Mouse (Mus musculus) ES-Bruce4 (cell line): ENCODE results near the gene Tmem163. TPM values are rescaled to one million over a fixed set of nuclear protein-coding genes. Genes with fewer than 3 reads are reported as not detected.

ENCODE experiments used
- H3K27ac ChIP-seq: 2 replicates; pipeline ENCODE4 v1.5.1; 2012; ENCODE audit warnings: low read length, inconsistent platforms; ENCODE audit not compliant: insufficient read depth
- H3K27me3 ChIP-seq: 2 replicates; pipeline ENCODE4 v1.6.1; 2012; ENCODE audit warnings: mild to moderate bottlenecking, low read length, inconsistent platforms; ENCODE audit not compliant: control insufficient read depth, poor library complexity, insufficient read depth, severe bottlenecking
- H3K36me3 ChIP-seq: 2 replicates; pipeline ENCODE4 v1.6.1; 2012; ENCODE audit warnings: inconsistent platforms, mild to moderate bottlenecking, low read length, moderate library complexity; ENCODE audit not compliant: control insufficient read depth, poor library complexity, insufficient read depth, severe bottlenecking
- H3K4me1 ChIP-seq: one replicate; pipeline ENCODE4 v1.8.1; 2011; ENCODE audit warnings: low read length; ENCODE audit not compliant: control insufficient read depth, insufficient read depth
- H3K4me3 ChIP-seq: 2 replicates; pipeline ENCODE4 v1.5.1; 2011; ENCODE audit warnings: low read depth, mild to moderate bottlenecking, low read length
- H3K9ac ChIP-seq: 2 replicates; pipeline ENCODE4 v1.6.1; 2012; ENCODE audit warnings: low read depth, mild to moderate bottlenecking, inconsistent platforms; ENCODE audit not compliant: poor library complexity, severe bottlenecking
- H3K9me3 ChIP-seq: replicated peaks from 2 replicates; pipeline ENCODE4 v1.6.1; 2012; ENCODE audit warnings: mild to moderate bottlenecking, low read length, inconsistent platforms; ENCODE audit not compliant: control insufficient read depth, poor library complexity, insufficient read depth, severe bottlenecking
- CTCF ChIP-seq: IDR thresholded peaks from one replicate; pipeline ENCODE4 v1.8.1; 2011; ENCODE audit warnings: low read depth, low read length
- EP300 ChIP-seq: IDR thresholded peaks from 2 replicates; pipeline ENCODE4 v1.6.1; 2011; ENCODE audit warnings: low read depth, low read length; ENCODE audit not compliant: insufficient read depth
- POLR2A ChIP-seq: IDR thresholded peaks from one replicate; pipeline ENCODE4 v1.8.1; 2011; ENCODE audit warnings: low read length; ENCODE audit not compliant: insufficient read depth
- polyA plus RNA-seq: library from polyadenylated mRNA; stranded (reverse); fragments of >200 nt; gene quantifications from 2 replicates; pipeline ENCODE4 v1.2.4, GENCODE M21; 2011; ENCODE audit warnings: low read depth; ENCODE audit not compliant: missing spikeins, insufficient read depth, insufficient read length

The Tmem163 gene
- polyA plus RNA-seq, 1 experiment, result 1.6 TPM

- no peak overlapping the region for H3K27ac ChIP-seq
- H3K9ac ChIP-seq, result no peak overlapping the region
- no peaks in the 10 kb centered on the region for H3K36me3 ChIP-seq
- no peaks in the 10 kb centered on the region for H3K27me3 ChIP-seq
- H3K4me1 ChIP-seq, result no peaks in the 10 kb centered on the region
- H3K9me3 ChIP-seq, result no peaks in the 10 kb centered on the region
- H3K4me3 ChIP-seq, result no peak overlapping the region
- no peak for TF ChIP-seq POLR2A
- no peak for TF ChIP-seq CTCF
- TF ChIP-seq EP300, result no peak
These were observed 137.4 kb downstream of the Tmem163 start for GRCm38 (mm10) chr1:127541931-127542330.

GRCm38 (mm10) chr1:127541522-127541921, 137.8 kb downstream of the Tmem163 start:
- H3K9me3 ChIP-seq, result no peaks in the 10 kb centered on the region
- H3K27me3 ChIP-seq, result no peaks in the 10 kb centered on the region
- TF ChIP-seq CTCF, result no peak
- TF ChIP-seq EP300, result no peak
- no peak for TF ChIP-seq POLR2A
- no peak overlapping the region for H3K4me3 ChIP-seq
- H3K9ac ChIP-seq, result no peak overlapping the region
- H3K4me1 ChIP-seq, result no peaks in the 10 kb centered on the region
- no peaks in the 10 kb centered on the region for H3K36me3 ChIP-seq
- H3K27ac ChIP-seq, result no peak overlapping the region

DNA sequence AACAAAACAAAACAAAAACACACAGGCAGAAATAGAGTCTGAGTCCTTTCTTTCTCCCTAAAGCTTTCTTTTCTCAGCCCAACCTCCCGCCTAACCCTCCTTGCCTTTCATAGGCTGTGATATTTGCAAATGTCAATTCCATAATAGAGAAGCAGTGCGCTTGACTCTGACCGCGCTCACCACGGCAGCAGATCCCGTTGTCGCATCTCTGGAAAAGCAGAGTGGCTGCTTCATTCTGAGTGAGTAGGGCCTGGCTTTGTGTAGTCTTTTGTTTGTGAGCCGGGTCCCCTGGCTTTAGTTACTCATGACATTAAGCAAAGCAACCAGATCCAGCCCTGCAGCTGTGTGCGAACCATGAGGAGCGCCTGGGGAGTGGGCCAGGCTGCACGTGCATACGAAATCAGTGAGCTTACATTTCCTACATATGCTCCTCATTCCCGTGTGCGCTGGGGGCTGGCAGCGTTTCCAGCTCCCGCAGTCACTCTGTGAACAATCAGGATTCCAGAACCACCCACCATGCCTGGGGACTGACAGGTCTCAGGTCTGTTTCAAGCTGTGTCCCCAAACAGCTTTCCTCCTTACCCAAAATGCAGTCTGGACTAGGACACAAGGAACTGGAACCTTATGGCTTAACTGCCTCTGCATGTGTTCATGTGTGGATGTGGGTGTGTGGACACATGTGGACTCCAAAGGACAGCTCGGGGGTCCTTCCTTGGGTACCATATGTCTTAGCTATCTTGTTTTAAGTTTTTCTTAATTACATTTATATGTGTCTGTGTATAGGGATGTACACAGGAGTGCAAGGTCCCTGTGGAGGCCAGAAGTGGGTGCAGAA, 141.9 kb downstream of the Tmem163 start:
- TF ChIP-seq EP300 (no peak), POLR2A (no peak), CTCF (no peak)
- H3K36me3 ChIP-seq, result no peaks in the 10 kb centered on the region
- H3K4me1 ChIP-seq, result no peaks in the 10 kb centered on the region
- no peak overlapping the region for H3K4me3 ChIP-seq
- no peaks in the 10 kb centered on the region for H3K27me3 ChIP-seq
- no peak overlapping the region for H3K27ac ChIP-seq
- no peaks in the 10 kb centered on the region for H3K9me3 ChIP-seq
- H3K9ac ChIP-seq, result no peak overlapping the region

- H3K4me3 ChIP-seq, result no peak overlapping the region
- no peaks in the 10 kb centered on the region for H3K9me3 ChIP-seq
- no peaks in the 10 kb centered on the region for H3K27me3 ChIP-seq
- TF ChIP-seq EP300, result no peak
- no peak for TF ChIP-seq POLR2A
- TF ChIP-seq CTCF, result no peak
- H3K36me3 ChIP-seq, result no peaks in the 10 kb centered on the region
- no peak overlapping the region for H3K9ac ChIP-seq
- H3K4me1 ChIP-seq, result no peaks in the 10 kb centered on the region
- H3K27ac ChIP-seq, result no peak overlapping the region
These were observed 142.9 kb downstream of the Tmem163 start for GRCm38 (mm10) chr1:127536448-127536847.

- no peaks in the 10 kb centered on the region for H3K9me3 ChIP-seq
- H3K36me3 ChIP-seq, result no peaks in the 10 kb centered on the region
- H3K4me1 ChIP-seq, result no peaks in the 10 kb centered on the region
- no peak overlapping the region for H3K9ac ChIP-seq
- no peak overlapping the region for H3K27ac ChIP-seq
- no peak overlapping the region for H3K4me3 ChIP-seq
- TF ChIP-seq POLR2A, result no peak
- TF ChIP-seq CTCF, result no peak
- no peak for TF ChIP-seq EP300
- no peaks in the 10 kb centered on the region; the same call in 1 of the 2 replicates for H3K27me3 ChIP-seq
These were observed 147.6 kb downstream of the Tmem163 start for GRCm38 (mm10) chr1:127531723-127532122.

GRCm38 (mm10) chr1:127530849-127531580, 148.3 kb downstream of the Tmem163 start:
- Histone ChIP-seq H3K27ac (no peak overlapping the region), H3K27me3 (no peaks in the 10 kb centered on the region; the same call in 1 of the 2 replicates), H3K9me3 (no peaks in the 10 kb centered on the region), H3K4me3 (no peak overlapping the region), H3K4me1 (no peaks in the 10 kb centered on the region), H3K36me3 (no peaks in the 10 kb centered on the region), H3K9ac (no peak overlapping the region)
- no peak for TF ChIP-seq POLR2A
- TF ChIP-seq CTCF, result no peak
- no peak for TF ChIP-seq EP300
